7 mouse cellular contexts compared by ENCODE assay signal in genomic region chr11:20230286-20230685, GRCm38 (mm10). TPM values are rescaled to one million over a fixed set of nuclear protein-coding genes. Genes with fewer than 3 reads are reported as not detected.
DNase-seq lines count a peak whose midpoint lies in the region; ATAC-seq and TF ChIP-seq lines count a peak whose summit lies in the region.

No protein-coding gene starts in this region.

- no peak overlapping the region for H3K9ac ChIP-seq in heart, embryonic 11.5 days (ENCODE audit: low read depth, low read length)
- H3K9ac ChIP-seq in lung, embryonic 16.5 days (ENCODE audit: low read length), result no peak overlapping the region

- DNase-seq in heart, adult 9 months (ENCODE audit: low spot score in 2 of 2), result no peak
- DNase-seq in lung, adult 2 months, result no peak
- no peak for DNase-seq in urinary bladder, postnatal 14 days (ENCODE audit: low spot score)

- H3K4me1 ChIP-seq in heart, embryonic 11.5 days (ENCODE audit: control insufficient read depth, insufficient read depth, low read length), result no peaks in the 10 kb centered on the region
- H3K4me1 ChIP-seq in lung, embryonic 16.5 days (replicated peaks; ENCODE audit: control insufficient read depth, insufficient read depth, low read length), result no peaks in the 10 kb centered on the region
- H3K4me1 ChIP-seq in lung, adult 2 months (ENCODE audit: control insufficient read depth, insufficient read depth, low read length), result peaks cover 14% of the 10 kb centered on the region
- H3K4me1 ChIP-seq in bone marrow, adult 2 months (ENCODE audit: control insufficient read depth, insufficient read depth, low read length), result peaks cover 5% of the 10 kb centered on the region
- no peaks in the 10 kb centered on the region for H3K4me1 ChIP-seq in small intestine, adult 2 months (ENCODE audit: control insufficient read depth, insufficient read depth, insufficient read length, low read length)

- TF ChIP-seq POLR2A in lung, adult 2 months (IDR thresholded peaks at IDR 0.05; ENCODE audit: borderline replicate concordance, extremely low read depth, low read depth, low read length), result no peak
- TF ChIP-seq POLR2A in bone marrow, adult 2 months (IDR thresholded peaks at IDR 0.05; ENCODE audit: borderline replicate concordance, control insufficient read depth, low read depth, low read length), result no peak
- no peak for TF ChIP-seq POLR2A in small intestine, adult 2 months (IDR thresholded peaks at IDR 0.05; ENCODE audit: low read depth, low read length)

- H3K36me3 ChIP-seq in heart, embryonic 11.5 days (ENCODE audit: control insufficient read depth, insufficient read depth, low read length), result peaks cover 40% of the 10 kb centered on the region
- H3K36me3 ChIP-seq in lung, embryonic 16.5 days (ENCODE audit: control insufficient read depth, insufficient read depth, low read length), result peaks cover 56% of the 10 kb centered on the region
- peaks cover 64% of the 10 kb centered on the region for H3K36me3 ChIP-seq in small intestine, adult 2 months (ENCODE audit: control insufficient read depth, insufficient read depth, low read length)

- no peak for TF ChIP-seq CTCF in lung, adult 2 months (IDR thresholded peaks at IDR 0.05; ENCODE audit: insufficient read depth, low read length)
- TF ChIP-seq CTCF in bone marrow, adult 2 months (IDR thresholded peaks at IDR 0.05; ENCODE audit: control insufficient read depth, insufficient read depth, low read length), result no peak
- no peak for TF ChIP-seq CTCF in small intestine, adult 2 months (IDR thresholded peaks at IDR 0.05; ENCODE audit: extremely low read depth, insufficient read length, insufficient replicate concordance, low read depth, low read length)

- H3K4me3 ChIP-seq in heart, embryonic 11.5 days (ENCODE audit: low read depth, low read length), result no peak overlapping the region
- H3K4me3 ChIP-seq in lung, embryonic 16.5 days (ENCODE audit: low read length), result no peak overlapping the region
- H3K4me3 ChIP-seq in lung, adult 2 months (replicated peaks; ENCODE audit: extremely low read depth, low read depth, low read length), result no peak overlapping the region
- H3K4me3 ChIP-seq in bone marrow, adult 2 months (replicated peaks; ENCODE audit: control insufficient read depth, low read depth, low read length), result no peak overlapping the region
- no peak overlapping the region for H3K4me3 ChIP-seq in small intestine, adult 2 months (ENCODE audit: low read depth, low read length)

- no peak for ATAC-seq in heart, embryonic 11.5 days (replicated peaks; ENCODE audit: insufficient number of reproducible peaks, low FRiP score, low TSS enrichment)
- ATAC-seq in lung, embryonic 16.5 days (ENCODE audit: low read depth), result no peak

- WGBS in heart, embryonic 11.5 days (ENCODE audit: insufficient replicate concordance), result 76% methylated on average over 1 of the region's 1 CpGs
- 81% methylated on average over 1 of the region's 1 CpGs for WGBS in lung, embryonic 16.5 days
- WGBS in lung, adult 2 months, result 40% methylated on average over 1 of the region's 1 CpGs
- 56% methylated on average over 1 of the region's 1 CpGs for WGBS in bone marrow, adult 2 months
- 45% methylated on average over 1 of the region's 1 CpGs for WGBS in small intestine, adult 2 months

- peak overlapping the region; percentile 41 for H3K27ac ChIP-seq in heart, embryonic 11.5 days (ENCODE audit: low read depth, low read length)
- peak overlapping the region; percentile 73 for H3K27ac ChIP-seq in lung, embryonic 16.5 days (ENCODE audit: low read length)
- H3K27ac ChIP-seq in bone marrow, adult 2 months (ENCODE audit: control insufficient read depth, insufficient read depth, low read depth, low read length, poor library complexity), result peak overlapping the region; percentile 45; the same call in 1 of the 2 replicates
- 0 out of 2 replicates have a peak overlapping the region, but pooled peaks have one; percentile 9 for H3K27ac ChIP-seq in small intestine, adult 2 months (ENCODE audit: insufficient read depth, low read depth, low read length)

- H3K27me3 ChIP-seq in heart, embryonic 11.5 days (ENCODE audit: control insufficient read depth, insufficient read depth, low read length), result no peaks in the 10 kb centered on the region
- no peaks in the 10 kb centered on the region for H3K27me3 ChIP-seq in lung, embryonic 16.5 days (ENCODE audit: control insufficient read depth, insufficient read depth, low read depth, low read length)
- no peaks in the 10 kb centered on the region for H3K27me3 ChIP-seq in small intestine, adult 2 months (ENCODE audit: control insufficient read depth, insufficient read depth, low read length)

- H3K9me3 ChIP-seq in heart, embryonic 11.5 days (replicated peaks; ENCODE audit: control insufficient read depth, low read length), result no peaks in the 10 kb centered on the region
- H3K9me3 ChIP-seq in lung, embryonic 16.5 days (ENCODE audit: control insufficient read depth, low read length), result no peaks in the 10 kb centered on the region

- no peak overlapping the region for H3K4me2 ChIP-seq in heart, embryonic 11.5 days
- no peak overlapping the region for H3K4me2 ChIP-seq in lung, embryonic 16.5 days (ENCODE audit: low read depth, low read length)

RNA-seq across cellular contexts. Expression of gene Cep68, which starts 18.9 kb away (rescaled TPM):
- 32.0 and 32.8 TPM in 2 replicates for polyA plus RNA-seq in heart, embryonic 11.5 days (2014; fragmentation: Nextera tagmentation; extraction: Ambion mirVana)
- polyA plus RNA-seq in lung, embryonic 16.5 days (2015; fragmentation: Nextera tagmentation; extraction: Ambion mirVana), result 36.8 and 37.0 TPM in 2 replicates
- 19.5 and 21.0 TPM in 2 replicates for polyA plus RNA-seq in lung, adult 2 months (2012; rRNA removed)
- 5.0 and 6.8 TPM in 2 replicates for polyA plus RNA-seq in bone marrow, adult 2 months (2011; ENCODE audit: insufficient read depth, insufficient read length, low replicate concordance, missing spikeins)
- 3.5 and 4.6 TPM in 2 replicates for polyA plus RNA-seq in small intestine, adult 2 months (2012; rRNA removed)

RNA-seq across cellular contexts. Expression of gene Rab1a, which starts 29.1 kb away (rescaled TPM):
- polyA plus RNA-seq in heart, embryonic 11.5 days (2014; fragmentation: Nextera tagmentation; extraction: Ambion mirVana), result 197 and 209 TPM in 2 replicates
- 261 and 264 TPM in 2 replicates for polyA plus RNA-seq in lung, embryonic 16.5 days (2015; fragmentation: Nextera tagmentation; extraction: Ambion mirVana)
- polyA plus RNA-seq in lung, adult 2 months (2012; rRNA removed), result 49.9 and 69.8 TPM in 2 replicates
- polyA plus RNA-seq in bone marrow, adult 2 months (2011; ENCODE audit: insufficient read depth, insufficient read length, low replicate concordance, missing spikeins), result 30.0 and 75.9 TPM in 2 replicates
- polyA plus RNA-seq in small intestine, adult 2 months (2012; rRNA removed), result 27.7 and 60.0 TPM in 2 replicates

Comparison
In these comparisons a context has a peak if more than half of its experiments do, and no peak if none do; other contexts are left out.
1. H3K27ac ChIP-seq: peak in every context shown above with its lines; median percentile 73 in lung, embryonic 16.5 days; 45 in bone marrow, adult 2 months; 41 in heart, embryonic 11.5 days; 9 in small intestine, adult 2 months.